Mouse (Mus musculus): ENCODE measurements around the gene Mchr1.

The Mchr1 gene

DNA sequence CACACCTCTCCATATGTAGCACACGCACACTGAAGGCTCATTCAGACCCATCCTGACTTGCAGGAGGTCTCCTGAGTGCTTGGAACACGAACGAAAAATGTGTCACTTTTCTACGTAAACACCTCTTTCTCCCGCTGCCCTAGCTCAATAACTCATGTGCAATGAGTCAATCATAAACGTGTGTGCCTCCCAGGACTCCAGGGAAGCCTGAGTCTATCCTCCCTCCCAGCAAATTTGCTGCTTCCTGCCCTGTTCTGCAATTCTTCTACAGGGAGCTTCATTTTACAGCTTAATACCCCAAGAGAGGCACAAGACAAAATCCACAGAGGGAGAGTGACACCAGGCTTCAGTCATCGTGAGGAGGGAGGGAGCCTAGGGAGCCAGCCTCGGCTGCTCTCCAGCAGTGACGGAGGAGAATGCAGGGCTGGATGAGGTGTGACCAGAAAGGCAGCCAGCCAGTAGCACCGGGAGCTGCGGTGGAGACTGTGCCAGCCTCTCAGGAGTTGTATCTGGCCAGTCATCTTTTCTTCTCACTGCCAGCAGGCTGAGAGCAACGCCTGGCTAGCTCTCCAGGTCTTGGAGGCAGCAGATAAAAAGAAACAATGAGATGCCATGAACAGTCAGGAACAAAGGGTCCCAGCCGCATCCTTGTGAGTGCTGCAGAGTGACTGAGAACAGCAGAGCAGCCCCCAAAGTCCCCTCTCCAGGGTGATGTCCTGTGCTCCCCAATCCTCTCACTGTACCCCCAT is 37.2 kb downstream of the Mchr1 start:
- DNase-seq (ENCODE audit: low spot score in 2 of 2), result no peak

DNA sequence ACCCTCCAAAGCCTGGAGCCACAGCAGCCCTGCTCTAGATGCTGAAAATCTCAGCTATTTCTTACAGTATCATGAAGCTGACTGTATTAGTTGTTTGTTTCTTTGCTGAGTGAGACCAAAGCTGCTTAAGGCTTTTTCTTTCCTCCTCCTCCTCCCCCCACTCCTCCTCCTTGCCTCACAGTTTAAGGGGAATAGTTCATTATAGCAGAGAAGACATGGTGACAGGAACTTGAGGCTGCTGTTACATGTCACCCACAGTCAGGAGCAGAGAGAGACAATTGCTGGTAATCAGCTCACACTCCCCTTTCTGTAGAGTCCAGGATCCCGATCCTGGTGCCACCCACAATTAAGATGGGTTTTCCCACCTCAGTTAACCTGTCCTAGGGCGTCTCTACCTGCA is 38.1 kb downstream of the Mchr1 start:
- no peak for DNase-seq (ENCODE audit: low spot score in 2 of 2)

DNA sequence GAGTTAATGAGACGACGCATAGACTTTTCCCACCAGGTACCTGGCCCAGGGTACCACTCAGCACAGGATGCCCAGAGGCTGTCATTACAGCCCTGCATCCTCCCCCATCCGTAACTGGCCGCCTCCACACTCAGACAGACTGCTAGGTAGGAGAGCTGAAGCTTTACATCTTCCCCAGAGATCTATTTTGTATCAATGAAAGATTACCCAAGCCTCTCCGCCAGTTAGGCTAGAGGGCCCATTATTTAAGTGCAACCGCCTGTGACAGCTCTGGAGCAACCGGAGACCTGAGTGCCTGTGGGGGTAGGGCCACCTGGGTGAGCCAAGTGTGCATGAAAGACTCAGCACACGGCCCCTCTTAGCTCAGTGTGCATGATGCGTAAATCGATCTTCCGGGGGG is 42.6 kb downstream of the Mchr1 start:
- peak in 1 of 2 experiments; percentile 5 for DNase-seq (ENCODE audit: low spot score in 2 of 2)

DNA sequence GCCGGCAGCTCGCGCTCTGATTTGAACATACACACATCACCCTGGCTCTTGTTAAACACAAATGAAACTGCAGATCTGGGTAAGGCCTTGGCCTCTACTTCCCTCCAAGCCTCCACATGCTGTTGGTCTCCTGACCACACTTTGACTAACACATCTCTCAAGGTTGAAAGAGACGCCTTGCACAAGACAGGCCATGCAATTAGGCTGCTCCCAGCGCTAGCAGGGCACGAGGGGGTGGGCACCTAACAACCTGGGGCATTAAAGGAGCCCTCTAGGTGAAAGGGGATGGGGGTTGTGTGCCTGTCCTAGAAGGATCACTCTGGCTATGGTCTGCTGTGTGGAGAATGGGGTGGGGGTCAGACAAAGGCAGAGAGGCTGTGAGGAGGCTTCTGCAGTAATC is 43.4 kb downstream of the Mchr1 start:
- DNase-seq (ENCODE audit: low spot score in 2 of 2), result no peak

DNA sequence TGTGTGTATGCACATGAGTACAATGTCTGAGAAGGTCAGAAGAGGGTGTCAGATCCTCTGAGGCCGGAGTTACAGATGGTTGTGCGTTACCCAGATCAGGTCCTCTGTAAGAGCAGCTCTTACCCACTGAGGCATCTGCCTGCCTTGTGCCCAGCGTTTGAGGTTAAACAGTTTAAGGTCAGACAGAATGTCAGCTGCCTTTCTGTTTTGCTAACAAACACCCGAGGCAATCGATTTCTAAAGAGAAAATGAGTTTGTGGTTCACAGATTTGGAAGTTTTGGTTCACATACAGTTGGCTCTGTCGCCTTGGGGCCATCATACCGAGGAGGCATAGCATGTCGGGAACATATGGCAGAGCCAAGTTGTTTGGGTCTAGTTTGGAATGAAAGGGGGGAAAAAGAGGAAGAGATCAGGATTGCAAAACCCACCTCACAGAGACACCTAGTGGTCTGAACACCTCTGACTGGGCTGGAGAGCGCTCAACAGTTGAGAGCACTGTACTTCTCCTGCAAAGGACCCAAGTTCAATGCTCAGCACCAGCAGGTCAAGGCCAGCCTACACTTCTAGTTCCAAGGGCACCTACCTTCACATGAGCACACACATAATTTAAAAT is 48.9 kb downstream of the Mchr1 start:
- DNase-seq (ENCODE audit: low spot score in 2 of 2), result no peak

All from spleen, postnatal 36 days (tissue).